Mouse (Mus musculus): ENCODE data around the gene Alg2.

Gene Alg2

DNA sequence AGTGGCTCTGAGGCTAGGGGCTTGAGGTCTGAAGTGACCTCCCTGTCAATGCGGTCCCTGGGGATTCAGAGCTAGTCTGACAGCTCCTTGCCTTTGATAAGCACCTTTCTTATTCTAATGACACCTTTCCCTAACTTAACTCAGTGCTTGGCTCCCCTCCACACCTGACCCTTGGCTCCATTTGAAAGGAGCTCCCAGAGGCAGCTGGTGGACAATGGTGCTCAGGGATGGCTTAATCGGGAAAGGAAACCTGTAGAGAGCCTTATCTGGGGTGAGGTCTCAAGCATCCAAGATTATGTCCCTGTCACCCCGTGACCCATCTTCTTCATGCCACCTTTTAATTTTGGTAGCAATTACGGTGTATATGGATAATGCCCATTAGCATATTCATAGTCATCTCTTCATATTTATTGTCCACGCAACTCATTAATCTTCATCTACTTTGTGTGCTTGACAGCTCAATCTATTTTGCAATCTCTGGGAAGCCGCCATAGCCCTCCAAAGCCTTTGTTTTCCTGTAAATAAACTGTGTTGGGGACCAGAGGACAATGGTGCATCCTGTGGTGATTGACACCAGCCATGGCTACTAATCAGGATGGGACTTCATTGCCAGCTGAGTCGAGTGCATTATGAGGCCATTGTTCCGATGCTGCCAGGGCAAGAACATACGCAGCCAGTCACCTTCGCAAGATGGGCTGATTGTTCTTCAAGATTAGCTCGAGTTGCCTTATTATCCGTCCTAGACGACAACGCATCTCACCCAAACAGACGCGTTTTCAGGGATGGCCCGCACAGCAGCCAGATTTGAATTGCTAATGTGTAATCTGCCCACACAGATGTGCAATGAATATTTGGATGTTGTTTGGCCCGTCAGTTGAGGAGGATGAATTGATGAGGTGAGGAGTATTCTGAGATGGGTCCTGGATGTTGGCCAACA, 24.3 kb downstream of the Alg2 start:
- no peak for DNase-seq (ENCODE audit: low read depth)

DNA sequence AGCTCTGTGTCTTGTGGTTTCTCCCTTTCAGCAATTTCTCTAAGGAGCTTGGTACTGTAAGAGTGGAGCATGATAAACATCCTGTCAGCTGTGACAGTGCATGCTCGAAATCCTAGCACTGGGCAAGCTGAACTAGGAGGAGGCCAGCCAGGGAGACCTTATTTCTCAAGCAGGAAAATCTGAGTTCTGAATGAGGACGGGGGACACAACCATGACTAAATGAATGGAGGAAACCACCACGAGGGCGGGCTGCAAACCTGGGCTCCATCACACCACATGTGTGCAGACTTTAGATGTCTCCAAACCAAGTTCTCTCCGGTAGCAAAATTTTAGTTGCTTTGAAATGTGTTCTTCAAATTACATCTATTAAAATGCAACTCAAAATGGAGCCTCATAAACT, 25.0 kb downstream of the Alg2 start:
- no peak for DNase-seq (ENCODE audit: low read depth)

DNA sequence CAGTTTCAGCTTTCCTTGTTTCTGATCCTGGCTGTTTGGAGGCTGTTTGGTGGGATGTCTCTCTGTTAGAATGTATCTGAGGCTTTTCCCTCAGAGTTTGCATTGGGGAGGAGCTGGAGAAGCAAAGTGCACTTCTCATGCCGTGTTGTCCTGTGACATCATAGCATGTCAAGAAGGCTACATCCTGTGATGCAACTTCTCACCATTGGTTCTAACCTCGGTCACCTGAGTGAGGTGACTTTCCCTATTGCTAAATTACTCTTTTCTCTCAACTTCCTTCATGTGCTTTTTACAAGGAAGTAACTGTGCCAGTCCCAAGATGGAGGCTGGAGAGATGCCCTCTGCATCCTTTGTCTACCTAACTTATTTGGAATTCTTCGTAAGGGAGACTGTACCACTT, 25.6 kb downstream of the Alg2 start:
- DNase-seq (ENCODE audit: low read depth) = no peak

DNA sequence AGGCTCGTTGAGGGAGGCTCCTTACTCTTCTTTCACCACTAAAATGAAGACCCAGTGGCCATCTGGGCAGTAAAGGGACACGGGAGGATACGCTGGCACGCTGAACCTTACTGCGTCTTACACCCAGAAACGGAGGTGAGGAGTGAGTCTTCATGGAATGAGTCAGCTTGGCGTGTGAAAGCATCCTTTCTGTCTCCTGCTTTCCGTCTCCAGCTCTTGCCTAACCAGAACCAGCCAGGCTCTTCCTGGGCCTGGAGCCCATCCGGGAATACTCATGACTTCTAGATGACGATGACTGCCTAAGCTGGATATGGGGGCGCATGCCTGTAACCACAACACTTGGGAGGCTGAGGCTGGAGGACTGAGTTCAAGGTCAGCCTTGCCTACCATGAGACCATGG, 33.2 kb downstream of the Alg2 start:
- DNase-seq (ENCODE audit: low read depth) = no peak

DNA sequence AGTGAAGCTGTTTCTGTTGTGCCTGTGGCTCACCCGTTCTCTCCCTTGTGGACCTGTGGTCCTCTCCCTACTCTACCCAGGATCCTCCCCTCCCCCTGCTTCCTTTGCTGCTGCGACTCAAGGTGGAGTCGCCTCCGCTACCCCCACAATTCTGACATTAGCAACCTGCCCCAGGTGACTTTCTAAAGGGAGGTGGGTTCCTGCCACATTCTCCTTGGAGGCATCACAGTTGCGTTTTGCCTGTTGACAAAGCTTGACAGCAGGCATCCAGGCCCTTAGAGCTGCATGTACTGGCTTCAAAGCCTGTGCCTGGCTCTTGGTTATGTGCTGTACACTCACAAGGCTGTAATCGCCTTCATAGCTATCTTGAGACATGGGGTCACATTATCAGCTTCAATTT, 35.2 kb downstream of the Alg2 start:
- no peak for DNase-seq (ENCODE audit: low read depth)

DNA sequence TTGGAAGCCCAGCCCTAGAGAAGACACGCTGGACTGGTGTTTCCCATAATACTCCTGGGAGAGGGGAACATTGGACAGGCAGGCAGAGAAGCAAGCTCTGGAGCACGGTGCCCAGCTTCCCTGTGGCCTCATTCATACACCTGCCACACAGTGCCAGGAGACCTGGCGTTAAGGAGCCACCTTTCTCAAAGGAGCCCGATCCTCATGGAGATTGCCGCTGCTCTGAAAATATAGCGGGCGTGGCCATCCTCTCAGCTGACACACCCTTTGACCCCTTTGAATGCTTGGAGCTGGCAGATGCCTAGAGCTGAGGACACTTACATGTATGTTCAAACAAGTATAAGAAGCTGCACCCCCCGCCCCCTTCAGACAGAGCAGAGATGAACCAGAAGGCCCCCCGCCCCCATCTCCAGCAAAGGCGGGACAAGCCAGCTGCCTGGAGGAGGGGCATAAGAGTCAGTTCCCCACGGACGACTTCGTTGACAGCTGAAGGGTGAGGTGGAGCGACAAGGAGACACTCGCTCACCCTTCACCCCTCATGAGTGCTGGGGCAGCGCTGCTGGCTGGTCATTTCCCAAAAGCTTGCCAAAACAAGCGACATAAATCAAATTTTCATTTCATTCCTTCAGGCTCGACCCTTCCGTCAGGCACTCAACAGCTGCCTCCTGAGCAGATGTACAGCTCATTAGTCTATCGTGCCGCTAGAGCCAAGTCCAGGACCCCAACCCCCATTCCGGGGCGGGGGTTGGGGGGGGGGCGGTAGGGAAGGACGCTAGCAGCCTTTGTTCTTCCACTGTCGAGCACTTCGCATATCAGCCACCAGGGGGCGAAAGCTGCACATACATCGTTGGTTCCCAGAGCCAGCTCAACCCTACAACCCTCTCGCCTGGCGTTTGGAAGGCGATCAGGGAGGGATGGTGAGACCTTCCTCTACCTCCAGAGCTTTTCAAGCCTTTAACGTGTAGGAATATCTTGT, 36.5 kb downstream of the Alg2 start:
- peak; percentile 68 for DNase-seq (ENCODE audit: low read depth)

DNA sequence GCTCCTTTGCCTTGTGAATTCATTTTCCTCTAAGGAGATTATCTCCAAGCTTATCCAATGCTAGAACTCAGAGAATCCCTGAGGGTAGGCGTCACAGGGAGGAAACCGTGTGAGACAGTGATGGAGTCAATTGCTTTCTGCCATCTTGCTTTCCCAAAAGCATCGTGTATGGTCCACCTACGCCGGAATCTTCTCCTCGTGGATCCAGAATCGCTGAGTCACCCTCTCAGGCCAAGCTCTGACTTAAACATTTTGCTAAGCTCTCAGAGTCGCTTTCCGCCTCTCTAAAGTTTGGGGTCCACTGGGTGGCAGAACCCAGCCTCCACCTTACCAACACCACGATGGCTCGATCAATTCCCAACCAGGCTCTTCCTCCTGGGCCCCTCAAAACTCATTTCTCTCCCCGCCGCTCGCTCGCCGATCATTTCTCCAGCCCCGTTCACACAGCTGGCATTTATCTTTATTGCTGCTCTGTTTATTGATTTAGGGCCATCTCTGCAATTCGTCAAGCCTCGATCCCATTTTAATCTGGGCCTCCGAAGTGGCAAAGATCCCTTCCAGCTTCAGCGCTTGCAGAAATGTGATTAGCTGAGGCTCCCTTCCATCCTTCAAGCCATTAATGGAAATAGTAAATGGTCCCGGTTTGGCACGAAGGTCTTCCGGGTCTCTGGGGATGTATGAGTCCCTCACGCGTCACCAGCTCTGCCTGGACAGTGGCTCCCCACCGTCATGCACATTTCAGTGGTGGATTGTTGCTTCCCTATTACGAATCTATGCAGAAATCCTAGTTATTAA, 38.4 kb downstream of the Alg2 start:
- DNase-seq (ENCODE audit: low read depth) = no peak

DNA sequence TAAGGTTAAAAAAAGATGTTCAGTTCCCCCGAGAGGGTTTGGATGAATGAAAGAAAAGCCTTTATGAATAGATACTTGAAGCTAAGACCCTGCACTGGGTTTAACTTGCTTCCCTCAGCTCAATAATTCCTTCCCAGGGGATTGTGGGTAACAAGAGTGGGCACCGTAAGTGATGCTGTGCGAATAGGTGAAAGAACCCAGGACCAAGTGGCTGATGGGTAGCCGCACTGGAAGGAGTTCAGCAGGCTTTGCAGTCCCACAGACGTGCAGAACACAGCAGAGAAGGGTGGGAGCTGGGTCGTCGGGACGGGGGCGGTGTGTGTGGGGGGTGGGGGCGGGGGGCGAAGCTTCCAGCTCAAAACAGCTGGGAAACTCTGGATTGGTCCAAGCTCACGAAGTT, 39.0 kb downstream of the Alg2 start:
- DNase-seq (ENCODE audit: low read depth) = no peak

DNA sequence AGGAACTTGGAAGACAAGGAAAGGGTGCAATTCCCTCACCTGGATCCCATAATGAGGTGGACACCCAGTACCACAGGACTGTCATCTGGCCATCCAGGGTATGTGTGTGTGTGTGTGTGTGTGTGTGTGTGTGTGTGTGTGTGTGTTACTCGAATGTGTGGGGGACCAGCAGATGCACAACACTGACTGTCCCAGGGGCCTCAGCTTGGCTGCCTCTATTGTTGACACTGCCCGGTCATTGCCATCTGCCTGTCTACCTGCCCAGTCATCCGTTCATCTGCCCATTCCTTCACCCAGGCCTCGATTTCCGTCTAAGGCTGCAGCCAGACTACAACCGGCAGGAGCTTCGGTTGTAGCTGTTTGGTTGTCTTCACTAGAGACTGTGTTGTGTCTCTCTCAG, 41.4 kb downstream of the Alg2 start:
- DNase-seq (ENCODE audit: low read depth) = no peak

DNA sequence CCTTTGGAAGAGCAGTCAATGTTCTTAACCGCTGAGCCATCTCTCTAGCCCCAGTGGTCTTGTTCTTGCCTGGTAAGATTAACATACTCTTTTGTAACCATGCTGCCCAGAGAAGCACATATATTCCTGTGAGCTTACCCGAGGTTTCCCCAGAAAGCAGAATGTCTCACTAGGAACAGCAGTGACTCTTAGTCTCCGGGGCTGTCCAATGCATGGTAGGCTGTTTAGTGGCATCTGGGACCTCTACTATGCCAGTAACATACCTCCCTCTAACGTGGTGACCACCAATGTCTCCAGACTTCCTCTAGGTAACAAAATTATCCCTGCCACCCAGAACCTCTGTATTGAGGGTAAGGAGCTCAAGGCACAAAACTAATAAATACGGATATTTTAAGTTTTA, 43.1 kb downstream of the Alg2 start:
- no peak for DNase-seq (ENCODE audit: low read depth)

DNA sequence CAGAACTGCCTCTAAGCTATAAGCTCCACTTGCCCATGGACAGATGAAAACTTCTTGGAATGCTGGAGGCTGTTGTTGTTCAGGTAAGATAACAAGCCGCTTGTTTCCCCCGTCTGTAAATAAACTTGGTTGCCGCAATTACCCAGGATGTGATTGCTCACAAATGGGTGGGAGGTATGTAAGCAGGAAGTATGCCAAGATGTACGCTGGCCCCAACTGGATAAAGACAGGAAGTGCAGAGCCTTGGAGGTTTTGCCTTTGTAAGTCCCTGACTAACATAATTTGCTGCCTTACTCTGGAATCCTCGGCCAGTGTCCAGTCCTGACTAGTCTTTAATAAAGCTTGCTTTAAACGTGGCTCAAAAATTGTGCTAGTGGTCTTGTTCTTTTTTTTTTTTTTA, 43.6 kb downstream of the Alg2 start:
- no peak for DNase-seq (ENCODE audit: low read depth)

DNA sequence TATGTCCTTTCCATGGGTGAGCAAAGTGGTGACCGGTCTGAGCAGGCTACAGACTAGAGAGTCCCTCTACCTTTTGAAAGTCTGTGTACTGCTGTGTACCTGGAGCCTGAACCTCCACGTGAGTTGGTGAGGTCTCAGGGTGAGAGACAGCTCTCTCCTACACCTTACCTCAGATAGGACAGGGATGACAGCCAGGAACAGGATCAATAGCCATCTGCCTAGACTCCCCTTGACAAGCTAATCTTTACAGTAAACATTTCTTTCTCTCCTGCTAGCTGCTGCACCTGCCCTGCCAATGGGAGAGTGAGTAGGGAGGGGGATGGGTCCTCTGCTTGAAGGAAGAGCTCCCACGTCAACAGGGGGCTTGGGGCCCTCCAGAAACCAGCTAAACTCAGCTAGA, 46.5 kb downstream of the Alg2 start:
- DNase-seq (ENCODE audit: low read depth) = no peak

DNA sequence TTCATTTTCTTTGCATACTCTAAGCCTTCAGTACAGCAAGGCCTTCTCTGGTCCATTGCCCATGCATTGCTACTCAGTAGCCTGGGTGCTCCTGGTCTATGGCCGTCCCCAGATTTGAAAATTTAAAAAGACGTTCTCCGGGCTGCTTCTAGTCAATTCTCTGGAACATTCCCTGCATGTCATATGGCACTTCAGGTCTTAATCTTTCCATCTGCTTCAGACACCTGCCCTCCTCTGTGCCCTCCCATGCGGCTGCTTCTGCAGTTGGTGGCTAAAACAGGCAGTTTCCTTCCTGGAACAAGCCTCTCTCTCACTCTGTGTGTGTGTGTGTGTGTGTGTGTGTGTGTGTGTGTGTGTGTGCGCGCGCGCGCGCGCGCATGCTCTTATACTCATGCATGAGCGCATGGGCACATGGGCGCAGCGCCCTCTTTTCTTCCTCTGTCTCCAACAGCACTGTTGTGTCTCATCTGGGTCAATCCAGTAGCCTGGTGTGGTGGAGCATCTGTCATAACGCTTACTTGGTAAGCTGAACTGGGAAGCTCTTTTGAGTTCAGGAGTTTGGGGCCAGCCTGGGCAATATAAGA, 48.8 kb downstream of the Alg2 start:
- DNase-seq (ENCODE audit: low read depth) = no peak

DNA sequence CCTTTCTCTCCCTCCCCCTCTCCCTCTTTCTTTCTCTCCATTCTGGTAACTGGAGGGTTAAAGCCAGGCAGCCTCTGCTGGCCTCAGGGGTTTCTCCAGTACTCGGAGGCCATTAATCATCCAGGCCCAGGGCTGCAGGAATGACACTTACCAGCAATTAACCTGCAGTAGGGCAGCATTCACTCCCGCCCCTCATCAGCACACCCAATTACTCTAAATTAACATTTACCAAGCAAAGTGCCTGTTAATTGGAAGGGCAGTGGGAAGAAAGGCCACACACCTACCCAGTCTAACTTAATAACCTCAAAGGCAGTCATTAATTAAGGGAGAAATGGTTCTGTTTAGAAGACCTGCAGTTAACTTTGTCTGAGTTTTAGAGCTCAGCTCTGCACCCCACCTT, 49.8 kb downstream of the Alg2 start:
- DNase-seq (ENCODE audit: low read depth) = no peak

DNA sequence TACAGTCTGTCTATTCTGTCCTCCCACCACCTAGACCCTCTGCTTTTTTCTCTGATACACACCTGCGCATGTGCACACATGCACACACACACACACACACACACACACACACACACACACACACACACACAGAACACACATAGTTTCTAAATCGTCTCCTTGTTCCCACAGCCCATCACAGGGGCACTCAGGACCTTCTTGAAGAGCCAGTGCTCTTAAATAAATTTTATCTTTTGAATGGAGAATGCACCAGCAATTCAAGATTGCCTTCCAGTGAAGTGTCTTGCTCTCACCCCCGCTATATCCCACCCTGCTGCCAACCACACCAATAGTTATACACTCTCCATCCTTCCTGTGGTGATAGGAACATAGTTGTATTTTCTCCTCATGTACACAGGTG, 51.2 kb downstream of the Alg2 start:
- no peak for DNase-seq (ENCODE audit: low read depth)

DNA sequence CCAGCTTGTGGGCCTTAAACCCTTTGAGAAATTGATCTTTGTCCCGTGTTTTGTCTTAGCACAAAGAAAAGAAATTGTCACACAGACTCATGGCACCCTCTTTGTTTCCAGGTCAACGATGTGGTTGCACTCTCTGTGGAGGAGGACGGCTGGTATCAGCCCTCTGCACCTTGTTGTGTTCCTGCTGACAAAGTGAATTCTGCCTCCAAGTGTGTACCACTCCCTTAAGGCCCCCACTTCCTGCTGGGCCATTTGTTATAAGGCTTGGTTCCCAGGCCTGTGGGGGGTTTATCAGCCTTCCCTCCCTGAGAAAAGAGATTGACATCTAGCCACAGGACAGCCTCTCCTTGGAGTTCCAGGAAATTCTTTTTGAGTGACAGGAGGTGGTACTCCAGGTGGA, 51.9 kb downstream of the Alg2 start:
- DNase-seq (ENCODE audit: low read depth) = no peak

DNA sequence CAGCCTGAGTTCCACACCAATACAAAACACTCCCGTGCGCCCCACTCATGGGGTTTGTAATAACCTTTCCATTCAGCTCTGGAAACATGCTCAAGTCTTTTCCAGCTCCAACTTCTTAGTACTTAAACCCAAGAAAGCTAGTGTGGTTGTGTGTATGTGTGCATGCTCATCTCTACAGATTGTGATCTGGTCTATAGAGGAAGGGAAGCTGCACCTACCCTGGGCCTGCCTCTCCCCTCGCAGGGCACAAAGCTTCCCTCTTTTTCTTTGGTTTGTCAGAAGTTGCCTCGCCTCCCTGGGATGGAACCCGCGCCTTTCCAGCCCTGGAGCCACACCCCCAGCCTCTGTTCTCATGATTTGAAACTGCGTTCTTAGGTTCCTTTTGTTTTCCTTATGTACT, 53.9 kb downstream of the Alg2 start:
- DNase-seq (ENCODE audit: low read depth) = no peak

DNA sequence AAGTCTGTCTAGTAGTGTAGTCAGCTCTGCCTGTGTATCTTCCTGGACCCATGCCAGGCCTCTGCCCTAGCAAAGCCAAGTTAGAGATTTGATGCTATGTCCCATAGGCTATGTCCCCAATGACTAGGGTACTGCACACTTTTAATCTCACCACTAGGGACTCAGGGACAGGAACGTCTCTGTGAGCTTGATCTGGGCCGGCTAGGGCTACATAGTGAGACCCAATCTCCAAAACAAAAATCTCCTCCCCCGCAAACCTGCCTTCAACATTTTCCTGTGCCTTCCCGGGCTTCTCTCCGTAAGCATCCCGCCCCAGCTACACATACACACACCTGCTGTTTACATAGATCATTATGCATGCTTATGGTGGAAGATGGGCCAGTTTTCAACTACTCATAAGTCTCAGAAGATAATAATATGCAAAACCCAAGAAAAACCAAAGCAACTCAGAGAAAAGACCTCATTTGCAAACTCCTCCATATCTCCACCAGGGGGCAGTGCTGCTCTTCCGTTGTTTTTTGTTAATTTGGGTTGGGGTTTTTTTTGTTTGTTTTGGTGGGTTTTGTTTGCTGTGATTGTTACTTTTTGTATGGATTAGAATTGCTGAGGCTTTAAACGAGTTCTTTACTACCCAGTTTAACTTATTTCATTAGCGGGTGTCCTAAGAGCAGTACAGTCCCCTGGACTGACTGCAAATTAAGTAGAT, 54.7 kb downstream of the Alg2 start:
- no peak for DNase-seq (ENCODE audit: low read depth)

DNA sequence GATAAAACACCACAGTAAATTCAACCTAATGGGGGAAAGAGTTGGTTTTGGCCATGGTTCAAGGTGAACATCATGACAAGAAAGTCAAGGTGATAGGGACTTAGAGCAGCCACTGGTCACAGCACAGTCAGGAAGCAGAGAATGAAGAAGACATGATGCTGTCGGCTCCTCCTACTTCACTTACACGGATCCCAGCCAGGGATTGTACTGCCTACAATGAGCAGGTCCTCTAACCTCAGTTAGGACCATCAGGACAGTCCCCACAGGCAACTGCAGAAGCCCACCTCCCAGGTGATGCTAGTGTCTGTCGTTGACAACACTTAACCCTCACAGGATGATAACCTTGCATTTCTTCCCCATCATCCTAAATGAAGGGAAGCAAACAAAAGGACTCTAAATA, 56.3 kb downstream of the Alg2 start:
- DNase-seq (ENCODE audit: low read depth) = no peak

All from c-Kit-positive CD71-negative TER-119-negative erythroid progenitor cells, embryonic 14.5 days (primary cell).